Mouse (Mus musculus): ENCODE data around the gene Prkch.

The Prkch gene

DNA sequence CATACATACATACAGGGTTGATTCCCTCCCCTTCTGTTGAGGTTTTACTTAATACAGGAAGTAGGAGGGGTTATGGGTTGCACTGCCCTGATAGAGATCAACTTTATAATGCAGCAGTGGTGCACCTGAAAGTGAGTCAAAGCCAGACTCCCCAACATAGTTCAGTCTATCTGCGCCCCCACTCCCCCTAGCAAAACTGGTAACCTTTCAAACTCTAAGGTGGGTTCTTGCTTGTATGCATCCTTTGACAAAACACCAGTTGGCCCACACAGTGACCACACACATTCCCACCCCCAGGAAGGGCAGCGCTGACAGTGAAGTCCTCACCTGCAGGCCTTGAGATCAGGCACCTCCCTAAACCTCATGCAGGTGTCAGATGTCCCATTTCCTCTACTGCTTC is 135.9 kb downstream of the Prkch start:
- DNase-seq = no peak

DNA sequence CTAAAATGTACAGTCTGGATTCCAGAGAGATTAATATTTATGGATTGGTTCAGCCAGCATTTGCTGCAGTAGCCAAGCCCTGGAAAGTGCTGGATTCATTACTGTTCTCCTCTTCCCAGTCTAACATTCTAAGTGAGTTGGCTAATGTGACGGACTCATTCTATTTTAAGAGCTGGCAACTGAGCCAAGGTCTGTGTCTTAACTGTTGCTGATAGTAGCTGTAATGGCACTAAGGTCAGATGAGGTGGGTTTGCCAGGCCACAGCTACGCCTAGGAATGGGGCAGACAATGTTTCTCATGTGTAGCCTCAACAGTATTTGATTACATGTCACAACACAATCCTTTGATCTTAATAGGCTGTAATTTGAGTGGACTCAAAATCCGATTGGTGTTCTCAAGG is 137.5 kb downstream of the Prkch start:
- no peak for DNase-seq

DNA sequence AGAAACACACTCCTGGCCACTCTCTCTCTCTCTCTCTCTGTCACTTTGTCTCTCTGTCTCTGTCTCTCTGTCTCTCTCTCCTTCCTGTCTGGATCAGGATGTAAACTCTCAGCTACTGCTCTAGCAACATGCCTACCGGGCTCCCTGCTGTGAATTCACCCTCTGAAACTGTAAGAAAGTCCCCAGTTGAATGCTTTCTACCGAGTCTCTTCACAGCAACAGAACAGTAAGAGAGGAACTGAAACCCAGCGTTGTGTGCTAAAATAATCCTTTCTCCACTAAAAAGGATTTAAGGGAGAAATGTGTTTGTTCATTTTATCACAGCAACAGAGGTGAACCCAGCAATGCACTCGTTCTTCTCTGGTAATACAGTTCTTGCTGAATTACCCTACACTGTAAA is 138.5 kb downstream of the Prkch start:
- no peak for DNase-seq

DNA sequence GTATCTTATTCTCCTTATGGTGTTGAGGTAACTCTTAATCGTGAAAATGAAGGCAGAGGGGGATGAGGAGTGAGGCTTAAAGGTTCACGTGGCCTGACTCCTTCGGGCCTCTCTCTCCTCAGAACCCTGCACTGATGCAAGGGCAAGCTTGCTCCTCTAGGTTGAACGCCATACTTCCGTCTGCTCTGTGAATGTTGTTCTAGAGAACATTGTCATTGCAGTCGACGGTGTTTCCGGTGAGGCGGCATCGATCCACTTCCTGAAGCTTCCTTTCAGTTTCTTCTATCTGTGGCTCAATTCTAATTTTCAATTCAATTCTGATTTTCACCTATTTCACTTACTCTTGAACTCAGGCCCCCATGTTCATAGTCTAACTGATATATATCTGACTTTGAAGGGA is 139.3 kb downstream of the Prkch start:
- DNase-seq = no peak

DNA sequence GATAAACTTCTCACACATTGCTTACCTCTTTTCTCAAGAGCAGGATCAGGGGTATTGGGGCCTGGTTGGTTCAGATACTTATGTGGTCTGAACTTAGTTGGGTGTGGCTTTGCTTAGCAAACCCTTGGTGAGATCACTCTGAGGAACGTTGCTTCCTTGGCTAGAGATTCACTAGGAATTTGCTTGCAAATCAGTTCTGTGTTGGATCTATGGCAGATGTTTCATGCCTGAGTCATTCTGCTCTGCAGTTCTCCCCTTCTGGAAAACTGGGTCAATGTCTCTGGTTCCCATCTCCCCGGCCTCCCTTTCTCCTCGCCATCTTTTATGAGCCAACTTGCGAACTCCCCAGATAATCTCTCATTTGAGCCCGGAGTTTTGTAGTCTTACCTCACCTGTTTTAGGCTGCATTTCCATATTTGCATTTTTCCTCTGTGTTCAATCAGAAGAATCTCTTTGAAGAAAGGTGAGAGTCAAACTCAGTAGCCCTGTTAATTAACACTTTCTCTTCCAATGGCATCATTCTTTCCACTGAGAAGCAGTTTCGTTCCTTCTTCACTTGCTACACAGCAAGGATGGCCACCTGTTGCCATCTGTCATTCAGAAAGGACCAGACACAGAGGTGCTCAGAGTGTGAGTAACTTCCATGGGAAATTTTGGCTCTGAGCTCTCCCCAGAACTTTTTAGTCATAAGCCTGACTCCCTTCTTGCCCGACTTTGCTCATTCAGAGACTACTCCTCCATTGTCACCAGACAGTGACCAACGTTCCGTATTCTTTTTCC is 141.4 kb downstream of the Prkch start:
- no peak for DNase-seq

DNA sequence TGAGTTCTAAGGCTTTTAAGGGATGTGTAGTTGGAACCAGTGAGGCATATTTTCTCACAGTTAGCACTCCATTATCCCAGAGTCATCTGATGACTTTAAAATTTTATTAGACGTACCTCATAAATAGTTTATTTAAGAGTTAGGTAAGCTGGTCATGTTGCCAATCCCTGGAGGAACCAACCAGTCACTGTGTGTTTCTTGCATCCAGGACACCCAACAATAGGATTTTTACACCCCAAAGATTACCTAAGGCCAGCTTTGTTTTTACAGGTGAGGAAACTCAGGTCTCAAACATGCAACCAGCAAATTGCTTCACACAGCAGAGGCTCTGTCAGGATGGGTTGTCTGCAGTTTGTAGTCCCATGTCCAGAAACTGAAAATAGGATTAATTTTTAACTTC is 142.4 kb downstream of the Prkch start:
- DNase-seq = no peak

DNA sequence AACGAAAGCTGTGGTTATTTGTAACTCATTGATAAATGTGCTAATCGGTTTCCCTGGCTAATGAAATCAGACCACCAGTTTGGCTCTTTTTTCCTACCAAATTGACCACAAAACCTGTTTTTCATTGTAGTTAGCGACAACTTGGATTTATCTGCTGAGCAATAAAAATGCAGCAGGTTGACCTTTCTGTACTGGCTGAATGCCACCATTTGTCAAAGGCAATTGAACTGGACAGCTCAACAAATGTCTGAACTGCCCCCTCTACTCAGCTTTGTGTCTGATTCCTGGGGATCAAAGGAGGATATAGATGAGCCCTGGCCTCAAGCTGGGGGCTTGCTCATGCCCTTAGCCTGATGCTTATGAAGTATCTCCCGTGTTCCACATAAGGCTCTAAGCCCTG is 146.0 kb downstream of the Prkch start:
- DNase-seq = no peak

DNA sequence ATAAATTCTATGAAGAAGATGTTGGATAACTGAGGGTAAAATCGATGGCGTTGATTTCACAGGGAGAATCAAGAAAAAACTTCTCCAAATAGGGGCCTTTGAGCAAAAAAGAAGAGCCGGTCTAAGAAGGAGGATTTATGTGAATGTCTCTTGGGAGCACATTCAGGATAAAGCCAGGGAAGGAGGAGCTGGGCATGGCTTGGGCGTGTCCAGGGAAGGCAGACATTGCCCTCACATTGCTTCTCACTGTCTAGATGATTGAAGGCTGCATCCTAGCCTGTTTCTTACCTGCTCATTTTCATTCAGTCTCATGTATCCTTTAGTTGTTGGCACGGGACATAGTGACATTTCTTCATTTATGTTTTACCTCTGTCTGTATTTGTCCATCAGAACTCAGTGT is 146.5 kb downstream of the Prkch start:
- DNase-seq = no peak

DNA sequence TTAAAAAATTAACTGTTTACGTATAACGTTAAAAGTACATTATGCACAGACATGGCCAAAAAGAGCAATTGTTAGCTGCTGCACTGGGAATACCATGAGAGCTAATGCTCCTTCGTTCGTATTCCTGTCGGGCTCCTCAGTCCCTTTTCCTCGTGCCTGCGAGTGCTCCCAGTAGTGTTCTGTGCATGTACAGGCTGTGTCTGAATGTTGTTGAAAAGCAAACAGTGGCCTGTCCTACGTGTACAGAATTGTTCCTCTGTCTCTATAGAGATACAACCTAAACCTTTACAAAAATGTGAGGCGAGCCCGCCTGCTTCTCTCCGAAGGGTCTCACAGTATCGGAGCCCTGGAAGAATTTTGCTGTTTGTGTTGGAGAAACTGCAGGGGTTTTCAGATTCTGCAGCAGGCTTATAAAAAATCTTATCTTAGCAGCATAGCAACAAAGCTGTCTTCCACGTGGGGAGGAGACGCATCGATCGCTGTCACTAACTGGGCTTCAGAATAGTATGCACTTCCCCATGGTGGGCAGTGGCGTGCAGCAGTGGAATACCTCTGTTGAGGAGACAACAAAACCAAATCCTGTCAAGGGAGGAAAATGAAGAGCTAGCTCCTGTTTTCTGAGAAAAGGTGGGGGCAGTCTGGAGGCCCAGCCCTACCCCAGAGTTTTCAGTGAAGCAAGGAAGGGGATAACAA is 147.4 kb downstream of the Prkch start:
- no peak for DNase-seq

DNA sequence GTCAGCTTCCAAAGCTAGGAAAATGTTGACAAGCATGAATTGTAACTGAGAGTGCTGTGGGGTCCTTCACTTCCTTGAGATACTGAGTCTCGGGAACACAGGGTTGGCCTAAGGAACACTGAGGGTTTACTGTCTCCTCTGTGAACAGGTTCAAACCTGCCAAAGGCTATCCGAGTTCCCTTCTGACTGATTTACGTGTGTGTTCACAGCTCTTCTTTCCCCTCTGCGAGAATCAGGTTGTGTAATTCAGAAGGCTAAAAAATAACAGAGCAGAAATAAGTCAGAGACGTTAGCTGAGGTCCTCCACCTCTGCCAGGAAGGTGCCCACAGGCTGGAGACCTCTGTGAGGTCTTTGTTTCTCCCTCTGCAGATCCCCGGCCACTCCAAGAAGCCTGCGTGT is 148.3 kb downstream of the Prkch start:
- DNase-seq = no peak

DNA sequence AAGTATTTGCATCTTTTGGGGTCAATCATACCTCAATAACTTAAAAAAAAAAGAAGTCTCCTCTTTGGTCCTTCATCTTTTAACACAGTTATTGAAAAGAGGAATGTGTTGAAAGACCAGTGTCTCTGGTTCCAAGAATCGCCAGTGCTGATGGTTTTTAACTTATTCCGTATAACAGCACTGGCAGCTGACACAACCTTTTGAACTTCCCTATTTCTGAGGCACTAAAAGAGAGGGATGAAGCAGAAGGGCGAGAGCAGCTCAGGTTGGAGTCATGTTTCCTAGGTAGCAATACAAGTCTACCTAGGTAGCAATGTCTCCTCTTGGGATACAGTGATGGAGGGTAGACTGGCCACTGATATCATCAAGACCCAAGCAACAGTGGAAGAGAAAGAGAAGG is 152.3 kb downstream of the Prkch start:
- no peak for DNase-seq

DNA sequence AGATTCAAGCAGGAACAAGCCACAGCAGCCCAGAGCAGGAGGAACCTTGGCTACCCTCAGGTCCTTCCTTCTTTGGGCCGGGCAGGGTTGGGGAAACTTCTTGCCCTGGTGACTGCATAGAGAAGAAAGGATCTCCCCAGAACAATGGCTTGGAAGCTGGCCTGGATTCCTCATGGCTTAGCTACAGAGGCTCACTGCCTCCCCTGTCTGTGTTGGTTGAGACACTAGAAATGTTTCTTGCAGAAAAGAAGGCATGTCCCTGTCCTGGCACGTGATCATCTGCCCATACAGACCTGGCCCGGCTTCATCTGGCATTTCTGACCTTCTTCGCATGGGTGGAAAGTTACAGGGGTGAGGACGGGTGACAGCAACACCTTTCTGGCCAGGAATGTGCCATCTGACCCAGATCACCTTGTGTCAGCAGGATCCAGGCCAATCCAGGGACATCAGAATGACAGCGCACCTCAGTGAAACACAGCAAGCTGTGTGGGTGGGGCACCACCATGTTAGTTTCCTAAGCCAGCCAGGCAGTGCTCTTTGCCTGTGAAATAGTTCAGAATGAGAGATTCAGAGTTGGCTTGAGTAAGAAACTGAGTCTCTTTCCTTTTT is 155.1 kb downstream of the Prkch start:
- no peak for DNase-seq

DNA sequence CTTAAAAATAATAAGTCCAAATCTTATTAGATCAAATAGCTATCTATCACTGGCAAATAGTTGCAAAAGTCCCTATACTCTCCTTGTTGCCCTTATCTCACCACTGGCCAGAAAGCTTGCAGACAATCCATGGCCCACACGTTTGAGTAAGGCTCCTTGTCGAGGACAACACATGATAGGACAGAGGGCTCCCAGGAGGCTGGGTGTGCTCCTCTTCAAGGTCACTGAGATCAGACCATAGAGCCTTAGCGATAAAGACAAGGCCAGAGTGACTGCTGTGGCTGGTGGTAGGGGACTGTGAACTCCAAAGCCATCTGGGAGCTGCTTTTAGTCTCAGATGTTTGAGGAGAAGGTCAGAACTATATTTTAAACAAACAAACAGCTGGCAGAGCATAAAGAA is 158.0 kb downstream of the Prkch start:
- DNase-seq = no peak

DNA sequence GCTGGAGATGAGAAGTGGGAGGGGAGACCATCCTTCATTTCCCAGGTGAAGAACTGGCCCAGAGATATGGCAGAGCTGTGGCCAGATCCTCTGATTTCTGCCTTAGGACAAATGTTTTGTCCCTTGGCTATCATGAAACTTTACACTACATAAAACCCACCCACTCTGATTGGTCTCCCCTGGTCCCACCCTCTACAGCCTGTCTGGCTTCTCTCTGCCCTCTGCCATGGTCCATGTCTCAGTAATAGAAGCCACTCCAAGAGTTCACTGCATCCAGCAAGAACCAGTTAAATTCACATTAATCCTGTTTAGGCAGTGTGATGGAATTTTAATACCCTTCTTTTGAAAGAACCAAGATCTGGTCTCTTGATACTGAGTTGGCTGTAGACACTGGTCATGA is 158.5 kb downstream of the Prkch start:
- DNase-seq = no peak

DNA sequence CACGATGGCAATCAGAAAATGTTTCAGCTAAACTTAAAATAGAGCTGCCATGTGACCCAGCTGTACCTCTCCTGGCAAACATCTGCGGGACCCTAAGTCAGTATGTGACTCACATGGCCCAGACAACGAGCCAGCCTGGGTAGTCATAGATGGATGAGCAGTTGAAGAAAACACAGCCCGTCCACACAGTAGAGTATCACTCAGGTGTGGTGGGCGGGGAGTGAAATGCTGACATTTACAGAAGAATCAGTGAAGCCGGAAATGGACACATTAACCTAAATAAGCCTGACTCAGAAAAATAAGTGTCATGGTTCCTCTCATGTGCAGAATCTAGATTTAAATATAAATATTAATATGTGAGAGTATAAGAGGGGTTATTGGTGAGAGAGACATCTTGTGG is 161.5 kb downstream of the Prkch start:
- DNase-seq = no peak

DNA sequence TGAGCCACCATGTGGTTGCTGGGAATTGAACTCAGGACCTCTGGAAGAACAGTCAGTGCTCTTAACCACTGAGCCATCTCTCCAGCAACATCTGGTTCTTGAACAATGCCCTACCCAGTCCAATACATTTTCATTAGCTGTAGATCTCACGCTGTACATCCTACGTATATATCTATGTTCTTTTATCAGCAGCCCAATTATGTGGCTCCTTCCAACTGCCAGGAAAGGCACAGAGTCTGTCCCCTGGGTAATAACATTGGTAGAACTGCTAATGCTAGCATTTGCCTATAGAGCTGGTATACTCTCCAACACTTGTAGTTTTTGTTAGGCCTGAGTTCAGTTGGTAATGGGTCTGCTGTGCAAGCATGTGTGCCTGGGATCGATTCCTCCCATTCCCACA is 163.8 kb downstream of the Prkch start:
- no peak for DNase-seq

DNA sequence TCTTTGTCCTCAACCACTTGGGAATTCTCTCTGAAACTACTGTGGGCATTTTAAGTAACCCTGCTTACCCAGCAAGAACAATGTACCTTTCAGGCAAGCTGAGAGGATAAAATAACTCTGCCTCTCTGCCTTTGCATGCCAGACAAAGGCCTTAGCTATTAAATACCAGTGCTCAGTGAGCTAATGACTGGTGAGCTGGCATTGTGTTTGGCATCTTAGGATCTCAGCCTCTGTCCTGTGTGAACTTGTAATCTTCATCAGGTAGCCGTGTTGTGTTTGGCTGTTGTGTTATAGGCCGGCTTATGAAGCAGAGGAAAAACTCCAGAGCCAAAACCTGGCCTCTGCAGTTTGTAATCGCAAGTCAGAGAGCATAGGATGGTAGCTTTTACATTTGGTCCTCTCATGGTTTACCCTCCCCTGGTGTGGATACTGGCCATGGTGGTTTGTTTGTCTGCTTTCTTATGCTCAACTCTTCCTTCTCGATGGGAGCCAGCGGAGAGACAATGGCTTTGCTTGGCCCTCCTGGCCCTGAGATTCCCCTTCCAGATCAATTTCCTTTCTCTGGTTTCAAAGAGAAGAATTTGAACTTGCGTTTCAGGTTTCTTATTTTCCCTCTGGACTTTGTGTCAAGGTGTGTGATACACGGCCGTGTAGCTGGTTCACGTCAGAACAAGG is 170.0 kb downstream of the Prkch start:
- DNase-seq = no peak

DNA sequence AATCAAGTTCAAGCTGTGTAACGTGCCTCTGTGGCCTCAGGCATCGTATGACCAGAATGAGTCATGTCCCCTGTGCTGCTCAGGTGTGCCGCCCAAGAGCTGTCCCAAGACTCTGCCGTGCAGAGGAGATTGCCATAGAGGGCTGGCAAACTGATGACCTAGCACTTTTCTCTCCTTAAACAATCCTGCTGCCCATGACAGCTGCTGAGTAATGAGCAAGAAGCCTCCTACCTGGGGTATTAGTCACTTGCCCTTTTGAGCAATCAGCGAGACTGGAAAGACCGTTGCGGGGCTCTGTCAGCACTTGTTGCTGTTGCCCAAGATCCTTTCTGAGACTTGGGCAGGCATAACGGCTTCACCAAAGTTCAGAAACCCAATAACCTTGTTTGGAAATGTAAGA is 171.1 kb downstream of the Prkch start:
- DNase-seq = no peak

DNA sequence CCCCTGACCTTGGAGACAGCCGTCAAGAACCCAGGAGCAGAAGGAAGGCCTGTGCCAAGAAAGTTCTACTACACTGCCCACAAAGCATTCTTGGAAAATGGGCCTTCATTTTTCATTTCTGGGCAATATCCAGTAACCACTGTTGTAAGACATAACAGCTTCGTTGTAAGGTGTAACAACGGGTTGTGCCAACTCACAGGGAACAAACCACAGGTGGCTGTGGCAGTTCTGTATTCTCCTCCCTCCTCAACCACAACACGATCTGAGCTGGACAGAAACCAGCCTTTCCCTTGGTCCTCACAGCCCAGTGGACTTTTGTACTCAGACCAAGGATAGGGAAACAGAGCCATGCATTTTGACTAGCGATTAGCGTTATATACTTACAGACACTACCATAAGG is 171.9 kb downstream of the Prkch start:
- DNase-seq = no peak

DNA sequence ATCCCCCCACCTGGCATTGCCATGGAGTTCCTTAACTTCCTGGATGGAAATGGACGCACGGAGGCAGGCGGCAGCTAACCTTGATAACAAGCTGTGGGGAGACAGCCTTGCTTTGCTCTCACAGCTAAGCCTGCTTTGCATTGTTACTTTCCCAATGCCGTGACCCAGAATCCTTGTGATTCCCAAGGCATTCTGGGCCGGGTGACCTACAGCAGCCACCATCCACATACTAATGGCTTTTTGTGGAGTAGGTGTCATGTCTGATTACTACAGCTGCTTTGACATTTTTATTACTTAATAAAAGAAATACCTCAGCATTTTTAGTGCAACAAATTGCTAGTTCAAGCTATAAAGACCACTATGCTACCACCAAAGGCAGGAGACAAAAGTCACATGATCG is 177.4 kb downstream of the Prkch start:
- DNase-seq = no peak

DNA sequence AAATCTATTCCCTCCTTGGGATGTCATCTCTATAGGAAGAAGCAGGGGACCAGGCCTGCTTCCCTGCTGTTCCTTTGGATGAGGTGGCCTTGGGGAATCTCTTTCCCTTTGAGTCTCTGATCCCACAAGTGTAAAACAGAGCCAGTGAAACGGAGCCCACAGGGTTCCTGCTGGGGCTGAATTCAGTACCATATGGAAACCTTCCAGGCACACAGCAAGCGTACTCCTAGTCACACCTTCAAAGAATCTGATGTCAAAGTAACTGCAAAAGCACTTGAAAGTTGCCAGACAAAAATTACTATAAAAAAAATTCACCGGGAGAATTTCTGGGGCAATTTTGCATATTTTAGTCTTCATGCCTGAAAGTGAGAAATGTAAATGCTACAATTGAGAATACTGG is 178.2 kb downstream of the Prkch start:
- DNase-seq = no peak

DNA sequence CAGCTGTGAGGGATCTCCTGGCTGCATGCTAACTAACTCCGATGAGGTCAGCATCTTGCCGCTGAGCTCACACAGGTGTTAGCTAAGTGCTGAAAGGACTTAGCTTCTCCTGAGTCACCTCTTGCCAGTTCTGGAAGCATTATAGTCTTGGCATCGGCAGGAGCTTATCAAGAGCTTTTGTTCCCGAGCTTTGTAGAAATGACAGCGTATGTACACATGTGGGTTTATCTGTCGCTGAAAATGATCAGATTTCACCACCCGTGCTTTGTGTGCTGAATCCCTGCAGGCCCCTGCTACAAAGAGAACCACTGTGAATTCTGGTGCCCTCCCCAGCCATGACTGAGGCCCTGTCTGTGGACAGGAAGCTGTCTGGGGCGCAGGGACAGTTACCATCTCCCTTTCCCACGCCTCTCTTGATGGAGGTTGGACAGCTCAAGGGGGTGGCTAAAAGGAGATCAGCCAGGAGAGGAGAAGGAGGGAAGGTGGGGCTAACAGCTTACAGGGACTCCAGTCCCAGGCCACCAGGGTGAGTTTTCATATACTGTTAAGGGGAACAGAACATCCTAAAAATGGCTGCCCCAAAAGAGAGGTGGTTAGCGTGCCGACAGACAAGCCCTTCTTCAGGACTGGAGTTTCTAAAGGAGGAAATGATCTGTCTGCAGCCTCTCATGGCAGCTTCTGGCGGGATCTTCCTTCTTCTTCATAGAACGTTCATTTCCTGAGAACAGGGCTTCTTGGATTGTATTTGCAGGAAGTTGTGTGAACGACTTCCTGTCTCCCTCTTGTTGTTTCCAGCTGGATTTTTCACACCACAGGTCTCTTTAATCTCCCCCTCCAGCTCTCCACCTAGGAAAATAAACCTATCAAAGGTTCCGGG is 180.3 kb downstream of the Prkch start:
- no peak for DNase-seq

DNA sequence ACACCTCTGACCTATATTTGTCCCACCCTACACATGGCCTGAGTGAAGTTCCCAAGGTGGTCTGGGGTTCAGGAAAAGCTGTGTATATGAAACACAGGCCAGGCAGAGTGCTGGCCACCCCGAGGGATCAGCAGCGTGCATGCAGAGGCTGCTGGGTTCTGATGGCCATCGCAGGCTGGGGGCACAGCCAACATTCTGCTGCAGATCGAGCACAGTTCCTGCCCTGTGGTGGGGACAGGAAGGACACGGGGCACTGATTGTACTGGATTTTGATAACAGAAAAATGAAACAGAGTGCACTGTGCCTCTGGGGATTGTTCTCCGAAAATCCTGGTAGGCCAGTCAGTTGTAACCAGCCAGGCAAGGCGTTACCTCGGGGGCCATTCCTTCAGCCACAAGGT is 181.6 kb downstream of the Prkch start:
- no peak for DNase-seq
